Mouse (Mus musculus) erythroblast, adult 5-6 weeks (primary cell): Measurements from ENCODE around the gene 4930578C19Rik. TPM values are rescaled to one million over a fixed set of nuclear protein-coding genes. Genes with fewer than 3 reads are reported as not detected.
"Not testable (repeated sequence)": the region's sequence is repeated elsewhere in the genome, so short reads cannot be mapped to it uniquely, and the experiment has no call there.

Experiments used
- ATAC-seq: replicated peaks from 2 replicates; pipeline ENCODE4 v1.8.0; 2016; ENCODE audit warnings: moderate number of reproducible peaks, mild to moderate bottlenecking, moderate TSS enrichment, inconsistent platforms; ENCODE audit not compliant: poor library complexity, low FRiP score, severe bottlenecking
- total RNA-seq, 2 experiments: library from RNA; stranded (forward) in 1 of 2; stranded (reverse) in 1 of 2; fragments of 150-400 nt in 1 of 2; fragments of 200-764, 138-1000 nt in 1 of 2; gene quantifications; 2 replicates each; pipeline versions ENCODE4 v1.2.3 to v1.2.4; 2015 to 2017; ENCODE audit warnings: low replicate concordance in 2 of 2

4930578C19Rik gene
- not detected in 2 replicates for total RNA-seq (2015; ENCODE audit: low replicate concordance)
- total RNA-seq (2017; ENCODE audit: low replicate concordance), result not detected in 2 replicates

DNA sequence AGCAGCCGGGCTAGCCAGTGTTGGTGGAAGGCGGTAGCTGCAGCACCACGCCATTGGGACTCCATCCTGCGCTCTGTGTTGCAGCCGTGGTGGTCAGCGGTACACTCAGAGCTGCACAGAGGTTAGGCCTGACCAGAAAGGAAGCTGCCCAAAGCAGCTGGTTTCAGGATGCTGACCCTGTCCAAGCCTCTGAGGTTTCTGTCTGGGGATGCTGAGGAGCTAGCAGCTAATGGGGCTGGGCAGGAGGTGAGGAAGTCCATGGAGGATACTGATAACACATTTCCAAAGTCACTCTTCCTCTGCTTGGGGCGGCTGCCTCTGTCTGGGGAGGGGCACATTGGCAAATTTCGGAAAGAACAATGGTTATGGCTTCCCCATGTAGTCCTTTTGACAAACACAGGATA lies at the start of gene 4930578C19Rik:
Gene 4930578C19Rik (minus strand): TSS at position 200 of the 404 bp plus-strand sequence.
- ATAC-seq, result no peak

GRCm38 (mm10) chrX:18467690-18468089 lies 6.5 kb upstream of the 4930578C19Rik start:
- no peak for ATAC-seq

DNA sequence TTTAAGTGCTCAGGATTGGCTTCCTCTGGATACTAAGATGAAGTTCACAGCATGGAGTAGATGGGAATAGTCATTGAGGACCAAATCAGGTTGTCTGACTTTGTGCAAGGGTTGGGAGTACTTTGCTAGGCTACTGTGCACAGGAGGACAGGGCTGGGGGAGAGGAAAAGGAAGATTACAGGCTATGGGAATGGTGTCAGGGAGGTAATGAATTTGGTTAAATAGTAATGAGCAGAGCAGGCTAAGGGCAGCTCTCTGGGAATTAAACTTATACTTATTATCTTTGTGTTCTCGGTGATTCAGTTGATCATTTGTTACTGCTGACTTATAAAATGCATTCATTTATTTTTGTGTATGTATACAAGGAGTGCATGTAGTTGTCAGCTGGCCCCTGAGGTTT lies 1.7 kb upstream of the 4930578C19Rik start:
- no peak for ATAC-seq

DNA sequence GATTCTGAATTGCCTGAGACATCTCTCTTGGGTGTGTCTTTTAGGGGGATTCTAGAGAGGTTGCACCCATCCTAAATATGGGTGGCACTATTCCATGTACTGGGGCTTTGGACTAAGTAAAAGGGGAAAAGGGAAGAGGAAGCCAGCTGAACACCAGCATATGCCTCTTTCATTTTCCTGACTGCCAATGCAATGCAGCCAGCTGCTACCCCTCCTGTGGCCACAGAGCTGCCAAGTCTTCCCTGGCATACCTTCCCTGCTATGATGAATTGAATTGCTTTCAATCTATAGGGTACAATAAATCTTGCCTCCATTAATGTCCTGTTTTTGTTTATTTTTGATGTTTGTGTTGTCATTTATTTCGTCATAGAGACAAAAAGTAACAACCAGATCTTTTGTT lies 9.6 kb downstream of the 4930578C19Rik start:
- no peak for ATAC-seq

DNA sequence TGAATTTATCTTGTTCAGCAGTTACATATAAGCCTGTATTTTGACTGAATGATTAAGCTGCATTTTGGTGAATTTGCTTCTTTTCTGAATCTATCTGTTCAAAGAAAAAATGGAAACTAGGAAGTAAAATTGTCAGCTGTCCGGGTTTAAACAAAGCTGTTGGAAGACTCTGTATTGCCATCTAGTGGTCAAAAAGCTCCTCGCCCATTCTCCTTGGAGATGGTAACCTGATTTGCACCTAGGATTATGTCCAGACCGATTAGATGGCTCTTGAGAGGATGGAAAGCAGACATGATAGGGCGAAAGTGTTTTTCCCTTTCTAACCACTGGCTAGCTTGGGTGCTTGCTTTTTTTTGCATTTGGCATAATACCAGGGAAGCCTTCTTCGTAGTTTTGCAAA lies 19.1 kb downstream of the 4930578C19Rik start:
- ATAC-seq, result no peak

GRCm38 (mm10) chrX:18425451-18425850 lies 35.7 kb downstream of the 4930578C19Rik start:
- ATAC-seq, result no peak

DNA sequence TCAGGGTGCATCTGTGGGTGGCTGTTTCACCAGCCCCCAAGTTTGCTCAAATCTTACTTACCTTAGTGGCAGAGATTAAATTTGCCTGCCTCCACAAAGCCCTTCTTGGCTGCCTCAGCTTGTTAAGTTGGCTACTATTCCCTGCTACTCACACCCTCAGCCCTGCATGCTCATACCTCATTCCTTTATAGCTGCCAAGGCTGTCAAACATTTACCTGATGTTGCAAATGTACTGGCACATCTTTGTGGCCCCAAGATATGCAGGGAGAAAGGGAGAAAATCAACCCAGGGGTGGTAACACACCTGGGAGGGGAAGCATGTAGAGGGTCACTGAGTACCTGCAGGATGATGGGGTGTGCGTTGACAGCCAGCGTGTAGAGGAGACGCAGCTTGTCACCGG lies 38.0 kb downstream of the 4930578C19Rik start:
- no peak for ATAC-seq

DNA sequence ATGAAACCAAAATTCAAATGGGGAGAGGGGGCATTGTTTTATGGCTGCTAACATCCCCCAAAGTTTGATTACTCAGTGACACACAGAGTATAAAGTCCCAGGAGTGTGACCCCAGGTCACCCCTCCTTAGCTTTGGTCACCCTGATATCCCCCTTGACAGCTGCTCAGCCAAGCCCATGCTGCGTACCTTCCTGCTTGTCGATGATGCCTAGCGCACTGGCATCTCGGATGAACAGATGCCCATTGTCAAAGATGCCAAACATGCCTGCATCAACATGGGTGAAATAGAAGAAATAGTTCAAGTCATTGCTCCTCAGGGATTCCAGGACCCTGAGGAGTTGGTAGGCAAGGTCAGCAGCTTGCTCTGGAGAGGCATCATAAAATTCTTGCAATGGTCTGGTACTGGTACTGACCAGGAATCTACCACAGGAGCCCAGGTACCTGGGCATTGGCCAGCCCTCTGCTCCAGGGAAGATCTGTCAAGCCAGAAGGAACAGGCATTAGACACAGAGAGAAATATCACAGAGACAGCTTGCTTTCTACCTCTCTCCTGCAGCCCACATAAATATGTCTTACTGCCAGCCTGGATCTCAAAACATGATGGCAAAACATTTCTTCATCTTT lies 40.9 kb downstream of the 4930578C19Rik start:
- no peak for ATAC-seq

DNA sequence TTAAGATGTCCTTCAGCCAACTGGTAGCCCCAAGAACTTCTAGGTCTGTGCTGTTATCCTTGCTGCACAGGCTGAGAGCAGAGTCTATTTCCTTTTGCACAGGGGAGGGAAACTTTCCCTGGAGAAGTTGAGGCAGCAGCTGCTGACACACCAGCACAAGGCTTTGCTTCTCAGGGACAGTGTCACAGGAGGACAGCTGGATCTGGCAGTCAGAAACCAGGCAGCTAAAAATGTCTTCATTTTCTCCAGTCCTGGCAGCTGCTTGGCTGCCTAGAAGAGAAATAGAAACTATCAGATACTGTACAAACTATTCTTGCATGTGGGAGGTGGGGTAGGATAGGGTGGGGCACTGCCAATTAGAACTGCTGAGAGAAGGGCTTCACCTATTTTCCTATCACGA lies 42.2 kb downstream of the 4930578C19Rik start:
- no peak for ATAC-seq

- ATAC-seq, result no peak
These were observed 46.6 kb downstream of the 4930578C19Rik start for GRCm38 (mm10) chrX:18414560-18414959.

DNA sequence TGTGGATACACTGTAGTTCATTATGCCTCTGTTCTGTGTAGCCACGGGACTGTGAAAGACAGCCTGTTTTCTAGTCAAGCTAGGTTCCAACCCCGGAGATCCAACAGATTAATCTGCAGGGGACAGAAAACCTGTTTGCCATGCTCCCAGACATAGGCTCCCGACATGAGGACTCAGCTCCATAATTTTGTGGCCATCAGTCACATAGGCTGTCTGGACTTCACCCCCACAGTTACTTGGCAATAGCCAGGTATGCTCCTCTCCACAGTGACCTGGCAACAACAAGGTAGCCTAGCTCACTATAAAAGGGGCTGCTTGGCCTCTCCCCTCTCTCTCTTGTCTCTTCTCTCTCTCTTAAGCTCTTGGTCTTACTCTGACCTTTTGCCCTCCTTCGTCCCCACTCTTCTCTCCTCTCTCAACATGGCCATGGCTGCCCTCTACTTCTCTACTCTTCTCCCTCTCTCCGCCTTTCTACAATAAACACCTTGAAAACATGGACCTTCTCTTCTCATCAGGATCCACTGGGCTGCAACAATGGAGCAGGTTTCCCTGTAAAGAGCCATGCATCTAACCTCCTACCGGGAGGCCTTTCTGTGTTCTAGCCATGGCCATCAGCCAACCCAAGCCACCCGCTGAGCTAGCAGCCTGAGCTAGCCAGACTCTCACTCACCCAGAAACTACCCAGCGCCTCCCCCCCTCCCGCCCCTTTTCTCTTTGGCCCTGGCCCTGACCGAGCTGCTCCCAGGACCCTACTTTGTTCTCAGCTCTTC lies 49.9 kb downstream of the 4930578C19Rik start:
- no peak for ATAC-seq

GRCm38 (mm10) chrX:18409598-18409997 lies 51.6 kb downstream of the 4930578C19Rik start:
- ATAC-seq, result no peak

GRCm38 (mm10) chrX:18402296-18402695 lies 58.9 kb downstream of the 4930578C19Rik start:
- no peak for ATAC-seq

- no peak for ATAC-seq
These were observed 64.5 kb downstream of the 4930578C19Rik start for GRCm38 (mm10) chrX:18396700-18397099.

DNA sequence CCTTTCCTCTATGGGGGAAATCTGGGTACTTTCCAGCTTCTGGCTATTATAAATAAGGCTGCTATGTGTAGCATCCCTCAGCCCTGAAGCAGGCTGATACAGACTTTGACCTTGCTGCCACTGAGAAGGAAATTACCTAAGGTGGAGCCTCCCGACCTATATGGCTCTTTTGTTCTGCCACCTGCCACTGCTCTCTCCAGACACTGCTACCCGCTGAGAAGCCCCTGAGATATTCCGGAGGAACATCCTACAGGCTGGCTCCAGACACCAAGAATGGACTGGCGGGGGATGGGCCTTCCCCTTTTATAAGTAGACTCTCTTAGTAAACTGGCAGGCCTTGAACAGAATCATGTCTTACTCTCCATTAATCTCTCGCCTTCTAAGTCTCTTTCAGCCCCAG lies 77.0 kb downstream of the 4930578C19Rik start:
- not testable (repeated sequence) for ATAC-seq
